Mouse (Mus musculus) stomach, postnatal 0 days (tissue): Measurements from ENCODE around the gene Cog6. TPM values are rescaled to one million over a fixed set of nuclear protein-coding genes. Genes with fewer than 3 reads are reported as not detected.
A peak's percentile ranks its signal among the peaks of the same experiment; 100 is the strongest.

ENCODE experiments used
- ATAC-seq: fragments of 200-750 bp; cut with Nextera tagmentation; 2 replicates; pipeline ENCODE4 v1.8.0; 2017; ENCODE audit not compliant: low FRiP score, low TSS enrichment
- DNase-seq: peaks from one replicate; pipeline ENCODE4 v3.0.0-alpha.2; 2016; ENCODE audit warnings: low spot score
- H3K27ac ChIP-seq: fragments of 300-500 bp; sonication (generic); replicated peaks from 2 replicates; pipeline ENCODE4 v1.5.1; 2014; ENCODE audit warnings: mild to moderate bottlenecking, control low read depth
- H3K27me3 ChIP-seq: fragments of 300-500 bp; sonication (generic); 2 replicates; pipeline ENCODE4 v1.6.1; 2014; ENCODE audit warnings: low read length; ENCODE audit not compliant: control insufficient read depth, insufficient read depth
- H3K36me3 ChIP-seq: fragments of 300-500 bp; sonication (generic); 2 replicates; pipeline ENCODE4 v1.6.1; 2014; ENCODE audit warnings: low read length, mixed read lengths; ENCODE audit not compliant: control insufficient read depth, insufficient read depth
- H3K4me1 ChIP-seq: fragments of 300-500 bp; sonication (generic); replicated peaks from 2 replicates; pipeline ENCODE4 v1.6.1; 2014; ENCODE audit warnings: antibody characterized with exemption; ENCODE audit not compliant: control insufficient read depth, insufficient read depth
- H3K4me2 ChIP-seq: fragments of 300-500 bp; sonication (generic); replicated peaks from 2 replicates; pipeline ENCODE4 v1.6.1; 2014; ENCODE audit warnings: low read depth, mild to moderate bottlenecking, control low read depth, moderate library complexity
- H3K4me3 ChIP-seq: fragments of 300-500 bp; sonication (generic); 2 replicates; pipeline ENCODE4 v1.5.1; 2014; ENCODE audit warnings: low read depth, low read length, control low read depth
- H3K9ac ChIP-seq: fragments of 300-500 bp; sonication (generic); 2 replicates; pipeline ENCODE4 v1.6.1; 2014; ENCODE audit warnings: mild to moderate bottlenecking, low read length, control low read depth, mixed read lengths
- H3K9me3 ChIP-seq: fragments of 300-500 bp; sonication (generic); 2 replicates; pipeline ENCODE4 v1.6.1; 2016; ENCODE audit warnings: low read length; ENCODE audit not compliant: control insufficient read depth
- CTCF ChIP-seq: IDR thresholded peaks from 2 replicates; pipeline ENCODE4 v1.5.1; 2016; ENCODE audit warnings: antibody characterized with exemption, low read depth, mild to moderate bottlenecking, moderate library complexity
- EP300 ChIP-seq: optimal IDR thresholded peaks from 2 replicates; pipeline ENCODE3; 2016; ENCODE audit warnings: antibody characterized with exemption
- WGBS: fragments of 180-500 bp; shearing (Covaris S2); extraction: QIAGEN DNeasy Blood & Tissue Kit; methylation state at CpG from one replicate; pipeline ENCODE4 v1.1.7; 2014; 5-methylcytosine and 5-hydroxymethylcytosine counted together
- polyA plus RNA-seq: library from polyadenylated mRNA; unstranded; fragments of >200 nt; fragmentation: Nextera tagmentation; extraction: Ambion mirVana; gene quantifications from 2 replicates; pipeline ENCODE4 v1.2.1, GENCODE M21; 2015

The Cog6 gene
- polyA plus RNA-seq, 1 experiment from 2014 or later = 25.7 TPM

DNA sequence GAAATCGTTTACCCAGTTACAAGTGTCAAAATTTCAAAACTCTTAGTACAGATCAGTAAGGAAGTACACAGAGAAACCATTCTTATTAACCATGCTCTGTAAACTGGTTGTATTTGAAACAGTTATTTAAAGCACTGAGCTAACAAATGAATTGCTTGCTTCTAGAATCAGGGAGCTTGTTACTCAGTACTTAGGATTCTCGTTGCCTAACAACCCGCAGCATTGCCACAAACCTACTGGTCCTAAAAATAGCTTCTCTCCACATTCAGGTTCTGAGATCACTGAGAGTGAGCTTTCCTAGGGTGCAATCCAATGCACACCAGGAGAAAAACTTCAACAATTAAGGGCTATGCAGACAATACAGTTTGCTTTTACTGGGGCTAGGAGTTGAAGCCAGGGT is 33.3 kb downstream of the Cog6 start:
- 80% methylated on average over 3 of the region's 3 CpGs for WGBS
- H3K27me3 ChIP-seq = no peaks in the 10 kb centered on the region
- no peaks in the 10 kb centered on the region for H3K9me3 ChIP-seq
- H3K4me3 ChIP-seq = no peak overlapping the region
- no peak overlapping the region for H3K9ac ChIP-seq
- DNase-seq = no peak
- H3K4me1 ChIP-seq = no peaks in the 10 kb centered on the region
- TF ChIP-seq EP300 (no peak), CTCF (no peak)
- peaks cover 6% of the 10 kb centered on the region for H3K36me3 ChIP-seq
- ATAC-seq = no peak
- no peak overlapping the region for H3K27ac ChIP-seq
- H3K4me2 ChIP-seq = no peak overlapping the region

DNA sequence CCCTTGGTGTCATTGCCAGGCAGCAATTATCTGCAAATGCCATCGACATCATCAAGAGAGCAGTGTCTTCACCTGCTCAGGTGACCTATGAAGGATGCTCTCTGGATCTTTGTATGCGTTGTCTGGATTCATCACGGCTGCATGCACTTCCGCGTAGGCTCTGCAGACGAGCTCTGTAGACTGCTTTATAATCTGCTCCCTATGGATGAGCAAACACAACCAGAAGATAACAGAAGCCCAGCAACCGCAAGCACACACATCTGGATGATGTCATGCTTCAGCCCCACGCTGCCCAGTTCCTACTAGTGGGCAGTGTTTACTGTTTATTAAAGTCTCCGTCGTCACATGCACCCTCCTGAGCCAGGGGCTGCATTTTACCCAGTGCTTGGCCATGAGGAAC is 34.0 kb downstream of the Cog6 start:
- peak; percentile 28 for DNase-seq
- Histone ChIP-seq H3K4me3 (no peak overlapping the region), H3K27me3 (no peaks in the 10 kb centered on the region), H3K9ac (no peak overlapping the region), H3K27ac (no peak overlapping the region), H3K4me2 (no peak overlapping the region), H3K36me3 (peaks cover 6% of the 10 kb centered on the region), H3K9me3 (no peaks in the 10 kb centered on the region), H3K4me1 (no peaks in the 10 kb centered on the region)
- ATAC-seq = peak; percentile 82
- TF ChIP-seq CTCF (no peak), EP300 (no peak)
- WGBS = 63% methylated on average over 10 of the region's 10 CpGs

DNA sequence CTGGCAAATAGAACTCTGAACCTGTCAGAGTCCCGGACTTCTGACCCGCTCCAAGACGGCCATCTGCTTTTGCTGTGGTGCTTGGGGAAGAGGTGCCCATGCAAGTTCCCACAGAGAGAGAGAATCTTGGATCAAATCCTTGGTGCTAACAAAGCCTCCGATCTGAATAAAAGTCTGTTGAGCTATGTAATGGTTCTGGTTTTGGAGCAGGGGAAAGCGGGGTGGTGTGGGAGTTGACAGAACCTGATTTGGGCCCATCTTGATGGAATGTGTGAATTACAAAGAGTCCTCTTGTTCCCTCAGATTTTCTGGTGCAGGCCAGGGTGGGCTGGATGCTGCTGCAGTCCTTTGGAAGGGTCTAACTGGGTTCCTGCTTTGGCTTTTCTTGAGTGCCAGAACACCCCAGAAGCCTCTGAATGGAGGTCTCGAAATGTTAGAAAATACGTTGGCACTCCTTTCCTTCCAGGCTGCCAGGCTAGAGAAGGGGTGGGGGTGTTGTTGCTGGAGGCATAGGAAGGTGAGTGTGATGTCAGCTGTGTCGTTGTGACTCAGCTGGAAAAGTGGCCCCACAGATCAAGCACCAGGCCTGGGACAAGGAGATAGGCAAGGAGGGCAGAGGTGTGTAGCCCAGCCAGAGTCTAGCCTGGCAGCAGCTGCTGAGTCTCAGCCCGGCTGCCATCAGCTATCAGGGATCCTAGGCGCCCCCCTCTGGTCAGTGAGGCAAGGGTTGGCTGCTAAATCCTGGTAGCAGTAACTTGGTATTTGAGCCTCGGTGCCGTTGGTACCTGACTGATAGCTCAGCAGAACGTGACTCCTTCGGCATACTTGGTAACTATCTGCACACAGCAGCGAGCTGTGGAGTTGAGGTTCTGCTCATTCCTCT is 42.1 kb downstream of the Cog6 start:
- no peak overlapping the region for H3K27ac ChIP-seq
- DNase-seq (peak; percentile 79), ATAC-seq (peak; percentile 87)
- no peaks in the 10 kb centered on the region for H3K9me3 ChIP-seq
- H3K4me1 ChIP-seq = no peaks in the 10 kb centered on the region
- no peak overlapping the region for H3K9ac ChIP-seq
- TF ChIP-seq EP300 (no peak), CTCF (peak; percentile 86)
- H3K36me3 ChIP-seq = no peaks in the 10 kb centered on the region
- 41% methylated on average over 15 of the region's 15 CpGs for WGBS
- no peak overlapping the region for H3K4me2 ChIP-seq
- H3K27me3 ChIP-seq = no peaks in the 10 kb centered on the region
- no peak overlapping the region for H3K4me3 ChIP-seq

DNA sequence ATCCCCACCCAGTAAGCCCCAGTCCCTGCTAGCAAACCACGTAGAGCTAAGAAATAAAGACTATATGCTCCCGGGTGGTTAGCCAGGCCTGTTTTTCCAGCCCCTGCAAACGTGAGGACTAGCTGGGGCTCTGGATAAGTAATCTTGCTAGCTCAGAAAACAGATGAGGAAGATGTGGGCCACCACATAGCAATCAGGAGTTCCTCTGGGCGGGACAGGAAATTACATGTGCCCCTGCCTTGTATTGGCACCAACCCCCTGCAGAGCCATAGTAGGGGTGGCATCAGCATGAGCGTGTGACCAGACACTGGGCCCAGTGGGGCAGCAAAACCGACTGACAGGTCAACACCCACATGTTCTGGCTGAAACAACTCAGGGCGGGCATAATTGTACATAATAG is 44.1 kb downstream of the Cog6 start:
- Histone ChIP-seq H3K36me3 (no peaks in the 10 kb centered on the region), H3K9me3 (no peaks in the 10 kb centered on the region), H3K27me3 (no peaks in the 10 kb centered on the region), H3K4me1 (no peaks in the 10 kb centered on the region), H3K4me3 (no peak overlapping the region), H3K9ac (no peak overlapping the region), H3K4me2 (no peak overlapping the region), H3K27ac (no peak overlapping the region)
- WGBS = 72% methylated on average over 7 of the region's 7 CpGs
- TF ChIP-seq EP300 (no peak), CTCF (no peak)
- DNase-seq (no peak), ATAC-seq (no peak)

DNA sequence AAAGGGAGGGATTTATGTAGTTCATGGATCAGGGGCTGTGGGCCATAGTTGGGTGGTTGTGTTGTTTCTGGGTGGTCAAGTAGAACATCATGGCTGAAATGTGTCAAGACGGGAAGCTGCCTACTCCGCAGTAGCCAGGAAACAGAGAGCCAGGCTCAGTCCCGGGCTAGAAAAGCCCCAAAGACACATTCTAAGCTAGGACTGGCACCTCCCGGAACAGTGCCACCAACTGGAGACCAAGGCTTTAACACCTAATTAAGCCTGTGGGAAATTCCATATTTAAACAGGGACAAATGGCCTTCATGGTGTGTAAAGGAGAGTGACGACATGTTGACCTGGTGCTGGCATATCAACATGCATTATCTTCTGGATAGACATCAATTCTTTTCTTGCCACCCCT is 50.0 kb downstream of the Cog6 start:
- TF ChIP-seq CTCF (peak; percentile 43), EP300 (no peak)
- no peaks in the 10 kb centered on the region for H3K36me3 ChIP-seq
- 84% methylated on average over 5 of the region's 5 CpGs for WGBS
- no peaks in the 10 kb centered on the region for H3K4me1 ChIP-seq
- H3K27ac ChIP-seq = no peak overlapping the region
- H3K9me3 ChIP-seq = no peaks in the 10 kb centered on the region
- no peaks in the 10 kb centered on the region for H3K27me3 ChIP-seq
- H3K9ac ChIP-seq = no peak overlapping the region
- no peak overlapping the region for H3K4me3 ChIP-seq
- DNase-seq (no peak), ATAC-seq (no peak)
- no peak overlapping the region for H3K4me2 ChIP-seq

DNA sequence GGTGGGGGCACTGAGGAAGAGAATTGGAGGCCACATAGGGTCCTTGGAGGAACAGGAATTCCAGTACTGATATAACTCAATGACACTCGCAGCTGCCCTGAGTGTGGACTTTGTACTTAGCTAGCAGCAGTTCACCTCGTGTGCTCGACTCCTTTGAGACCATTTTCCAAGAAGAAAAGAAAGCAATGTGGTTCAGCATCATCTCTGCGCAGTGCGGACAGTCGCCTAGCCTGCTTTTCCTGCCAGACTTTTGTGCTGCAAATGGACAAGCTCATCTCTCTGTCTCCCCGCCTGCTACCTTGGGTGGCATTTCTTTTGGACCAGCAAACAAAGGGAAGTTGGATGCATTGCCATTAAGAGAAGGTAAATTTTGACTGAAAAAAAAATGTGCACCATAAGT is 52.8 kb downstream of the Cog6 start:
- TF ChIP-seq CTCF = no peak
- no peak for TF ChIP-seq EP300
- no peaks in the 10 kb centered on the region for H3K27me3 ChIP-seq
- no peak overlapping the region for H3K9ac ChIP-seq
- no peak for DNase-seq
- no peak overlapping the region for H3K4me3 ChIP-seq
- no peaks in the 10 kb centered on the region for H3K36me3 ChIP-seq
- H3K9me3 ChIP-seq = no peaks in the 10 kb centered on the region
- no peak for ATAC-seq
- H3K27ac ChIP-seq = no peak overlapping the region
- no peaks in the 10 kb centered on the region for H3K4me1 ChIP-seq
- no peak overlapping the region for H3K4me2 ChIP-seq
- WGBS = 52% methylated on average over 7 of the region's 7 CpGs
